Mouse (Mus musculus): ENCODE data around the gene Wfdc13. TPM values are rescaled to one million over a fixed set of nuclear protein-coding genes. Genes with fewer than 3 reads are reported as not detected.

The Wfdc13 gene
- total and polyA plus RNA-seq, 3 experiments = 0.11 TPM; not detected in 2

DNA sequence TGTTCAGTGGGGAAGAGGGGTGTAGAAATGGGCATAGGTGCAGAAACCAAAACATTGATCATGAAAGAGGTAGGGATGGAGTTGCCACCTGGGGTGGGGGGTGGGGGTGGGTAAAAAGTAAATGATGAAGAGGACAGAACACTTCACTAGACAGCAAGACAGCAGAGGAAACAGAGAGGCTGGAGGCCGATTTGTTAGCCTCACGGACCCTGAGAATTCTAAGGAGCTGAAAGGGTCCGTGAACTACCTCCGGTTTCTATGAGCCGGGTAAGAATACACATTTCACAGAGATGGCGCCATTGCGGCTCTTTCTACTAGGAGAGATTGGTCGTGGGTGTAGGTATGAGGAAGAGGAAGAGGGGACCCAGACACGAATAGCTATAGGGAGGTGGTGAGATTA lies 28.4 kb upstream of the Wfdc13 start, which contains the start of gene Wfdc9:
Wfdc9 (minus strand) TSS at position 101 of the 400 bp plus-strand sequence.
- Histone ChIP-seq H3K27me3 (ENCODE audit: insufficient read depth, low read length) (no peaks in the 10 kb centered on the region), H3K4me1 (ENCODE audit: insufficient read depth, low read depth, low read length) (0 out of 2 replicates have a peak, but pooled peaks cover 3% of the 10 kb centered on the region), H3K9me3 (replicated peaks) (no peaks in the 10 kb centered on the region), H3K4me3 (ENCODE audit: low read depth, low read length) (no peak within 1 kb of the TSS), H3K36me3 (replicated peaks) (no peaks in the 10 kb centered on the region)
- DNase-seq (ENCODE audit: low spot score) = no peak
- TF ChIP-seq GATA2 (IDR thresholded peaks at IDR 0.05; ENCODE audit: borderline replicate concordance, low read depth, low read length) (no peak), GATA1 (IDR thresholded peaks at IDR 0.05; ENCODE audit: borderline replicate concordance, low read length) (no peak), POLR2AphosphoS5 (IDR thresholded peaks at IDR 0.05; ENCODE audit: insufficient replicate concordance, low read depth, low read length) (no peak), TAL1 (conservative IDR thresholded peaks at IDR 0.05; ENCODE audit: low read depth, low read length) (no peak), CTCF (IDR thresholded peaks at IDR 0.05; ENCODE audit: low read depth, low read length) (no peak)
- ATAC-seq (ENCODE audit: extremely low read depth, insufficient number of reproducible peaks, low FRiP score, poor library complexity, severe bottlenecking) = no peak

GRCm38 (mm10) chr2:164664851-164665250 lies 20.1 kb upstream of the Wfdc13 start:
- ATAC-seq (ENCODE audit: extremely low read depth, insufficient number of reproducible peaks, low FRiP score, poor library complexity, severe bottlenecking) (no peak), DNase-seq (ENCODE audit: low spot score) (no peak)
- no peaks in the 10 kb centered on the region for H3K36me3 ChIP-seq (replicated peaks)
- H3K9me3 ChIP-seq (replicated peaks) = peaks cover 6% of the 10 kb centered on the region
- TF ChIP-seq POLR2AphosphoS5 (IDR thresholded peaks at IDR 0.05; ENCODE audit: insufficient replicate concordance, low read depth, low read length) (no peak), CTCF (IDR thresholded peaks at IDR 0.05; ENCODE audit: low read depth, low read length) (no peak), GATA1 (IDR thresholded peaks at IDR 0.05; ENCODE audit: borderline replicate concordance, low read length) (no peak), TAL1 (conservative IDR thresholded peaks at IDR 0.05; ENCODE audit: low read depth, low read length) (no peak), GATA2 (IDR thresholded peaks at IDR 0.05; ENCODE audit: borderline replicate concordance, low read depth, low read length) (no peak)
- no peak overlapping the region for H3K4me3 ChIP-seq (ENCODE audit: low read depth, low read length)
- H3K27me3 ChIP-seq (ENCODE audit: insufficient read depth, low read length) = no peaks in the 10 kb centered on the region
- H3K4me1 ChIP-seq (ENCODE audit: insufficient read depth, low read depth, low read length) = no peaks in the 10 kb centered on the region

- H3K4me1 ChIP-seq (ENCODE audit: insufficient read depth, low read depth, low read length) = no peaks in the 10 kb centered on the region; the same call in 1 of the 2 replicates
- DNase-seq (ENCODE audit: low spot score) = no peak
- no peak overlapping the region for H3K4me3 ChIP-seq (ENCODE audit: low read depth, low read length)
- H3K36me3 ChIP-seq (replicated peaks) = no peaks in the 10 kb centered on the region
- H3K27me3 ChIP-seq (ENCODE audit: insufficient read depth, low read length) = no peaks in the 10 kb centered on the region
- peaks cover 9% of the 10 kb centered on the region for H3K9me3 ChIP-seq (replicated peaks)
- ATAC-seq (ENCODE audit: extremely low read depth, insufficient number of reproducible peaks, low FRiP score, poor library complexity, severe bottlenecking) = no peak
- TF ChIP-seq GATA1 (IDR thresholded peaks at IDR 0.05; ENCODE audit: borderline replicate concordance, low read length) (no peak), TAL1 (conservative IDR thresholded peaks at IDR 0.05; ENCODE audit: low read depth, low read length) (no peak), CTCF (IDR thresholded peaks at IDR 0.05; ENCODE audit: low read depth, low read length) (no peak), POLR2AphosphoS5 (IDR thresholded peaks at IDR 0.05; ENCODE audit: insufficient replicate concordance, low read depth, low read length) (no peak), GATA2 (IDR thresholded peaks at IDR 0.05; ENCODE audit: borderline replicate concordance, low read depth, low read length) (no peak)
Observed at GRCm38 (mm10) chr2:164670261-164670660, 14.6 kb upstream of the Wfdc13 start.

GRCm38 (mm10) chr2:164670938-164671337 lies 14.0 kb upstream of the Wfdc13 start:
- Histone ChIP-seq H3K36me3 (replicated peaks) (no peaks in the 10 kb centered on the region), H3K27me3 (ENCODE audit: insufficient read depth, low read length) (no peaks in the 10 kb centered on the region), H3K9me3 (replicated peaks) (peaks cover 10% of the 10 kb centered on the region), H3K4me3 (ENCODE audit: low read depth, low read length) (no peak overlapping the region), H3K4me1 (ENCODE audit: insufficient read depth, low read depth, low read length) (no peaks in the 10 kb centered on the region; the same call in 1 of the 2 replicates)
- ATAC-seq (ENCODE audit: extremely low read depth, insufficient number of reproducible peaks, low FRiP score, poor library complexity, severe bottlenecking) (no peak), DNase-seq (ENCODE audit: low spot score) (no peak)
- TF ChIP-seq CTCF (IDR thresholded peaks at IDR 0.05; ENCODE audit: low read depth, low read length) (no peak), POLR2AphosphoS5 (IDR thresholded peaks at IDR 0.05; ENCODE audit: insufficient replicate concordance, low read depth, low read length) (no peak), TAL1 (conservative IDR thresholded peaks at IDR 0.05; ENCODE audit: low read depth, low read length) (no peak), GATA1 (IDR thresholded peaks at IDR 0.05; ENCODE audit: borderline replicate concordance, low read length) (no peak), GATA2 (IDR thresholded peaks at IDR 0.05; ENCODE audit: borderline replicate concordance, low read depth, low read length) (no peak)

DNA sequence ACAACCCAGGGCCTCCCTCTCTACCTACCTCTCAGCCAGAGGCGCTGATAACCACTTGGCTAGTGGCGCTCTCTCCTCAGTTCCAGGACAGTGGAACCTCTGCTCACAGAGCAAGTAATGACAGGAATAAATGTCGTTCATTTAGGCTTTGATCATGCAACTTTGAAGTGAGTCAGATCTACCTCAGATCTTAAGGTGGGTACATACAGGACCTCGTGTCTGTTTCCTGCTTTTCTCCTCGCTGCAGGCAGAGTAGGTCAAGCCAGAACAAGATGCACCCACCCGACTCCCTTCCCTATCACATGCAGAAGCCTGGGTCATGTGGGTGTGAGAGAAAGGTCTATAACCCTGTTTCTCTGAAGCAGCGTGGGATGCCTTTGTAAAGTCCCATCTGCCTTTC lies 10.9 kb upstream of the Wfdc13 start, which contains the start of gene Wfdc11:
Wfdc11 (minus strand) TSS at position 101 of the 400 bp plus-strand sequence.
- H3K36me3 ChIP-seq (replicated peaks) = no peaks in the 10 kb centered on the region
- no peak for TF ChIP-seq GATA2 (IDR thresholded peaks at IDR 0.05; ENCODE audit: borderline replicate concordance, low read depth, low read length)
- TF ChIP-seq CTCF (IDR thresholded peaks at IDR 0.05; ENCODE audit: low read depth, low read length) = no peak
- TF ChIP-seq POLR2AphosphoS5 (IDR thresholded peaks at IDR 0.05; ENCODE audit: insufficient replicate concordance, low read depth, low read length) = no peak
- TF ChIP-seq TAL1 (conservative IDR thresholded peaks at IDR 0.05; ENCODE audit: low read depth, low read length) = no peak
- no peak for TF ChIP-seq GATA1 (IDR thresholded peaks at IDR 0.05; ENCODE audit: borderline replicate concordance, low read length)
- no peaks in the 10 kb centered on the region for H3K27me3 ChIP-seq (ENCODE audit: insufficient read depth, low read length)
- H3K4me3 ChIP-seq (ENCODE audit: low read depth, low read length) = no peak within 1 kb of the TSS
- H3K4me1 ChIP-seq (ENCODE audit: insufficient read depth, low read depth, low read length) = peaks cover 4% of the 10 kb centered on the region
- ATAC-seq (ENCODE audit: extremely low read depth, insufficient number of reproducible peaks, low FRiP score, poor library complexity, severe bottlenecking) (no peak), DNase-seq (ENCODE audit: low spot score) (no peak)
- peaks cover 5% of the 10 kb centered on the region; the same call in 1 of the 2 replicates for H3K9me3 ChIP-seq (replicated peaks)

DNA sequence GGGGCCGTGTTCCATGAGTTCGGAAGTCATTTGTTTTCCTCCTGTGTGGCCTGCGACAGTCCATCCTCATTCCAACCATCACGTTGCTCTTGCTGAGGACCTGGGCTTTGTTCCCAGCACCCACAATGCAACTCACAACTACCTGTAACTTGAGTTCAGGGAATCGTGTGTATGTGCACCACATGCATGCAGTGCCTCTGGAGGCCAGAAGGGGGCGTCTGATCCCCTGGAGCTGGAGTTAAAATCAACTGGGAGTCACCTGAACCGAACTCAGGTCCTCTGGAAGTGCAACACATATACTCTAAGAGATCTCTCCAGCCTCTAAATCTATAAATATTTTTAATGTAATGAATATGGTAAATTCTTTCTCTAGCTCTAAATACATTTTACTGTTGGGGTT lies 8.8 kb upstream of the Wfdc13 start:
- ATAC-seq (ENCODE audit: extremely low read depth, insufficient number of reproducible peaks, low FRiP score, poor library complexity, severe bottlenecking) (no peak), DNase-seq (ENCODE audit: low spot score) (no peak)
- Histone ChIP-seq H3K4me1 (ENCODE audit: insufficient read depth, low read depth, low read length) (peaks cover 7% of the 10 kb centered on the region), H3K9me3 (replicated peaks) (peaks cover 5% of the 10 kb centered on the region; the same call in 1 of the 2 replicates), H3K4me3 (ENCODE audit: low read depth, low read length) (no peak overlapping the region), H3K36me3 (replicated peaks) (no peaks in the 10 kb centered on the region), H3K27me3 (ENCODE audit: insufficient read depth, low read length) (no peaks in the 10 kb centered on the region)
- TF ChIP-seq GATA2 (IDR thresholded peaks at IDR 0.05; ENCODE audit: borderline replicate concordance, low read depth, low read length) (no peak), POLR2AphosphoS5 (IDR thresholded peaks at IDR 0.05; ENCODE audit: insufficient replicate concordance, low read depth, low read length) (no peak), CTCF (IDR thresholded peaks at IDR 0.05; ENCODE audit: low read depth, low read length) (no peak), GATA1 (IDR thresholded peaks at IDR 0.05; ENCODE audit: borderline replicate concordance, low read length) (no peak), TAL1 (conservative IDR thresholded peaks at IDR 0.05; ENCODE audit: low read depth, low read length) (no peak)

Data from G1E (cell line).